Mouse (Mus musculus) E14TG2a.4 (cell line): ENCODE results near the gene Agpat3.

ENCODE experiments used
- CTCF ChIP-seq: conservative IDR thresholded peaks from 2 replicates; pipeline ENCODE4 v1.5.1; 2014; ENCODE audit warnings: low read length
- NANOG ChIP-seq: IDR thresholded peaks from 2 replicates; pipeline ENCODE4 v1.6.1; 2014; ENCODE audit warnings: borderline replicate concordance, low read length, mixed read lengths

- no peak for TF ChIP-seq CTCF
- no peak for TF ChIP-seq NANOG
These were observed 58.7 kb downstream of the Agpat3 start for GRCm38 (mm10) chr10:78293576-78293975.
